Mouse (Mus musculus) limb, embryonic 13.5 days (tissue): ENCODE data around the gene Zfp445. TPM values are rescaled to one million over a fixed set of nuclear protein-coding genes. Genes with fewer than 3 reads are reported as not detected.
"Not testable (repeated sequence)": the region's sequence is repeated elsewhere in the genome, so short reads cannot be mapped to it uniquely, and the experiment has no call there.

Experiments
- ATAC-seq: fragments of 200-750 bp; cut with Nextera tagmentation; 2 replicates; pipeline ENCODE4 v1.8.0; 2017; ENCODE audit warnings: low read depth, moderate number of reproducible peaks, moderate TSS enrichment; ENCODE audit not compliant: low FRiP score
- H3K27ac ChIP-seq: fragments of 300-500 bp; sonication (generic); 2 replicates; pipeline ENCODE4 v1.5.1; 2015; ENCODE audit warnings: inconsistent platforms, mild to moderate bottlenecking, moderate library complexity
- H3K27me3 ChIP-seq: fragments of 300-500 bp; sonication (generic); 2 replicates; pipeline ENCODE4 v1.6.1; 2015; ENCODE audit warnings: mild to moderate bottlenecking, inconsistent platforms
- H3K36me3 ChIP-seq: fragments of 300-500 bp; sonication (generic); 2 replicates; pipeline ENCODE4 v1.6.1; 2015; ENCODE audit warnings: inconsistent platforms, mild to moderate bottlenecking, moderate library complexity
- H3K4me1 ChIP-seq: fragments of 300-500 bp; sonication (generic); 2 replicates; pipeline ENCODE4 v1.6.1; 2015; ENCODE audit warnings: inconsistent platforms
- H3K4me2 ChIP-seq: fragments of 300-500 bp; sonication (generic); replicated peaks from 2 replicates; pipeline ENCODE4 v1.6.1; 2015; ENCODE audit warnings: inconsistent platforms, mild to moderate bottlenecking, moderate library complexity
- H3K4me3 ChIP-seq: fragments of 300-500 bp; sonication (generic); 2 replicates; pipeline ENCODE4 v1.5.1; 2015; ENCODE audit warnings: moderate library complexity, mild to moderate bottlenecking, inconsistent platforms
- H3K9ac ChIP-seq: fragments of 300-500 bp; sonication (generic); 2 replicates; pipeline ENCODE4 v1.6.1; 2015; ENCODE audit warnings: mild to moderate bottlenecking, inconsistent platforms
- H3K9me3 ChIP-seq: fragments of 300-500 bp; sonication (generic); 2 replicates; pipeline ENCODE4 v1.6.1; 2016; ENCODE audit warnings: inconsistent platforms
- WGBS: fragments of 180-500 bp; shearing (Covaris S2); methylation state at CpG from one replicate; pipeline ENCODE4 v1.1.7; 2015; 5-methylcytosine and 5-hydroxymethylcytosine counted together
- polyA plus RNA-seq: library from polyadenylated mRNA; unstranded; fragments of >200 nt; fragmentation: Nextera tagmentation; extraction: Ambion mirVana; gene quantifications from 2 replicates; pipeline ENCODE4 v1.2.1, GENCODE M21; 2015

Gene Zfp445
- polyA plus RNA-seq, 1 experiment from 2014 or later: 88.0 TPM

DNA sequence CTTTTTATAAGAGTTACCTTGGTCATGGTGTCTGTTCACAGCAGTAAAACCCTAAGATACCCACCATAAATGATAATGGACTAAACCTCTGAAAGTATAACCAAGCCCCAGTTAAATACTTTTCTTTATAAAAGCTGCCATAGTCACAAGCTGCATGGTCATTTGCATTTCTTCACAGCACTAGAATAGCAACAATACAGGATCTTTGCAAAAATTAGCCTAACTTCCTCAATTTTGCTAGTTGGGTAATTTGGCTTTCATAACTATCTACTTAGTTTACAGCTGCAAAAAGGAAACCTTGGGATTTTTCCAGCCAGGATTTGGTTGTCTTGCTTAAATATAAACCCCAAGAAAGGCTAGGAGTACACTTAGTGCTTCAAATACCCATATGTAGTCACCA, 5.1 kb downstream of the Zfp445 start:
- Histone ChIP-seq H3K4me1 (peaks cover 17% of the 10 kb centered on the region), H3K27ac (no peak overlapping the region), H3K4me2 (no peak overlapping the region), H3K4me3 (no peak overlapping the region), H3K9me3 (peaks cover 28% of the 10 kb centered on the region), H3K27me3 (no peaks in the 10 kb centered on the region), H3K36me3 (peaks cover 68% of the 10 kb centered on the region), H3K9ac (no peak overlapping the region)
- no peak for ATAC-seq

DNA sequence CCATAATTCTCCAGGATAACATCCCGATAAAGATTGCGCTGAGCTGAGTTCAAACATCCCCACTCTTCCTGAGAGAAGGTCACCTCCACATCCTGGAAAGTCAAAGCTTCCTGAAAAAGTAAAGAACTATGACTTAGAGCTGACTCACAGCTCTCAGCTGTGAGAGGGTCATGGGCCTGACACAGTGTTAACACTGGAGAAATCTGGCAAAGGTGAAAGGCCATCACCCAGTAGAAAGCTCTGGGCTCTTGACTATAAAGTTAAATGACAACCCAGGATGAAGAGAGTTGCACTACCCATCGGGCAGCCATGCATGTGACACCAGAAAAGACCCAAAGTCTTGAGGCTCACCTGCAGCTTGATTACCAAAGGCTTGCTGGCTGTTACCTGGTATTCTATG, 9.1 kb downstream of the Zfp445 start:
- Histone ChIP-seq H3K27ac (no peak overlapping the region), H3K9me3 (peaks cover 28% of the 10 kb centered on the region), H3K4me2 (no peak overlapping the region), H3K27me3 (no peaks in the 10 kb centered on the region), H3K4me1 (no peaks in the 10 kb centered on the region), H3K4me3 (no peak overlapping the region), H3K36me3 (peaks cover 95% of the 10 kb centered on the region), H3K9ac (no peak overlapping the region)
- ATAC-seq: no peak
- WGBS: 97% methylated on average over 3 of the region's 3 CpGs

DNA sequence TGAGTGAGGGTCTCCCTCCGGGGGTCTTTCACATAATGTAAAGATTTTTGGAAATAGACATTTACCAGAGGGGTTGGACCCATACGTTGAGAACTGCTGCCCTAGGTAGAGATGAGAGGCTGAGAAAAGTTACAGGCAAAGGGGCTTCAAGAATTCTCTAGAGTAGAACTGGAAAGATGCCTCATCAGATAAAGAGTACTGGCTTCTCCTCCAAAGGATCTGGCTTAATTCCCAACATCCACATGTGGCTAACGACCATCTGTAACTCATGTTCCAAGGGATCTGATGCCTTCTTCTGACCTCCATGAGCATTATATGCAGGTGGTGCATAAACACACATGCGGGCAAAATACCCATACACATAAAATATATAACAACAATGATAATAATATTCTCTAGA, 10.2 kb downstream of the Zfp445 start:
- Histone ChIP-seq H3K9ac (no peak overlapping the region), H3K4me1 (no peaks in the 10 kb centered on the region), H3K9me3 (peaks cover 17% of the 10 kb centered on the region), H3K27ac (no peak overlapping the region), H3K4me2 (no peak overlapping the region), H3K4me3 (no peak overlapping the region), H3K36me3 (peaks cover 95% of the 10 kb centered on the region), H3K27me3 (no peaks in the 10 kb centered on the region)
- WGBS: 96% methylated on average over 4 of the region's 4 CpGs
- no peak for ATAC-seq

DNA sequence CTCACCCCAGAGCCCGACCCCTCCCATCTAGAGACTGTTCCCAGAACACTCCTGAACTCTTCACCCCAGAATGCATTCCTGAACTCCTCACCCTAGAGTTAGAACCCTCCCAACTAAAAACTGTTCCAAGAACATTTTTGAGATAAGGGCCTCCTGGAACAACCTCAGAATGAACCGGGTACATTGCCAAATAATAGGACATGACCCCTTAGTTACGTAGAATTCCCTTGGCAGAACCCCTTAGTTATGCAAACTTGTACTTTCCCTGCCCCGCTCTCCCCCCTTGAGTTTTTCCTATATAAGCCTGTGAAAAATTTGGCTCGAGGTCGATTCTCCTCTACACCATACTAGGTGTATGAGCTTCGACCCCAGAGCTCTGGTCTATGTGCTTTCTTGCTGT, 10.7 kb downstream of the Zfp445 start:
- not testable (repeated sequence) for H3K4me1 ChIP-seq, ATAC-seq, H3K4me3 ChIP-seq, H3K27me3 ChIP-seq, H3K27ac ChIP-seq, H3K4me2 ChIP-seq, H3K9ac ChIP-seq
- H3K36me3 ChIP-seq: peaks cover 95% of the 10 kb centered on the region
- H3K9me3 ChIP-seq: peaks cover 12% of the 10 kb centered on the region
- 82% methylated on average over 2 of the region's 7 CpGs for WGBS

DNA sequence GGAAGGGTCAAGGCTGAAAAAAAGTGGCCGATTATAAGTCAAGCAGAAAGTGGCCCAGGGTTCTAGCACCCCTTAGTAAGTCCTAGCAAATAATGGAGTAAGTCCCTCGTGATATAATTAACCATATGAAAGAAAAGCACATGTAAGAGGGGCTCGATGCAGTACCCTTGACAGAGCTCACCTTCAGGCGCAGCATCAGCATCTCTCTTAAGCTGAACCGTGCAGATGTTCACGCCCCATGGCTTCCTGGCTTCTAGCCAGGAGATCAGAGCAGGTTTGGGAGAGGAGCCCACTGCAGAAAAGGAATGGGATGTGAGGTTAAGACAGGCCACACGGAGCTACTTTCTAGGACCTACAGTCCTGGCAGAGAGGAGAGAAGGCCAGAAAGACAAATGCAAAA, 11.3 kb downstream of the Zfp445 start:
- Histone ChIP-seq H3K36me3 (peaks cover 95% of the 10 kb centered on the region), H3K27ac (no peak overlapping the region), H3K4me1 (no peaks in the 10 kb centered on the region), H3K9me3 (peaks cover 6% of the 10 kb centered on the region), H3K9ac (no peak overlapping the region), H3K27me3 (no peaks in the 10 kb centered on the region), H3K4me2 (no peak overlapping the region), H3K4me3 (no peak overlapping the region)
- ATAC-seq: no peak
- 93% methylated on average over 7 of the region's 7 CpGs for WGBS

DNA sequence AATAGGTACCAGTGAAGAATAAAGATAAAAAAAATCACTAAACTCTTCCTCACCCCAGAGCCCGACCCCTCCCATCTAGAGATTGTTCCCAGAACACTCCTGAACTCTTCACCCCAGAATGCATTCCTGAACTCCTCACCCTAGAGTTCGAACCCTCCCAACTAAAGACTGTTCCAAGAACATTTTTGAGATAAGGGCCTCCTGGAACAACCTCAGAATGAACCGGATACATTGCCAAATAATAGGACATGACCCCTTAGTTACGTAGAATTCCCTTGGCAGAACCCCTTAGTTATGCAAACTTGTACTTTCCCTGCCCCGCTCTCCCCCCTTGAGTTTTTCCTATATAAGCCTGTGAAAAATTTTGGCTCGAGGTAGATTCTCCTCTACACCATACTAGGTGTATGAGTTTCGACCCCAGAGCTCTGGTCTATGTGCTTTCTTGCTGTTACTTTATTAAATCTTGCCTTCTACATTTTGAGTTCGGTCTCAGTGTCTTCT, 17.9 kb downstream of the Zfp445 start:
- not testable (repeated sequence) for ATAC-seq
- 91% methylated on average over 7 of the region's 8 CpGs for WGBS

DNA sequence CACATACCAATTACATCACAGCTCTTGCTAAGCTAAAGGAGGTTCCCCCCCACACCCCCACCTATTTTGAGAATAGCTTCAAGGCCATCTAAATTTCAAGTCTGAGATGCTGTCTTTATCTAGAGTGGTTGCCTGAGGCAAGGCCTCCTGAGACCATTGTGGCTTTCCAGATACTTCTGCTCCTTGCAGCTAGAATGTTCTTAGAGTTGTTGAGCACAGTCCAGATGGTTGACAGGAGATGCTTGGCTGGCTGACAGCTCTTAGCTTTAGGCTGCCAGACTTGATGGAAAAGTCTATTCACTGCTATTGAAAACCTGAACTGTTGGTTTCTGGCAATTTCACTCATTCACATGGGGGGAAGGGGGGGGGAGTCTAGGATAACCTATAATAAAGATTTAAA, 19.6 kb downstream of the Zfp445 start:
- Histone ChIP-seq H3K27ac (no peak overlapping the region), H3K9me3 (peaks cover 5% of the 10 kb centered on the region; the same call in 1 of the 2 replicates), H3K4me3 (no peak overlapping the region), H3K4me2 (no peak overlapping the region), H3K9ac (no peak overlapping the region), H3K4me1 (no peaks in the 10 kb centered on the region), H3K27me3 (no peaks in the 10 kb centered on the region), H3K36me3 (peaks cover 29% of the 10 kb centered on the region)
- ATAC-seq: no peak

More for the DNA sequence above, 17.9 kb downstream of the Zfp445 start:
- H3K9me3 ChIP-seq, H3K27me3 ChIP-seq, H3K4me2 ChIP-seq, H3K4me1 ChIP-seq, H3K4me3 ChIP-seq, H3K9ac ChIP-seq, H3K27ac ChIP-seq: not testable (repeated sequence)
- peaks cover 46% of the 10 kb centered on the region for H3K36me3 ChIP-seq

DNA sequence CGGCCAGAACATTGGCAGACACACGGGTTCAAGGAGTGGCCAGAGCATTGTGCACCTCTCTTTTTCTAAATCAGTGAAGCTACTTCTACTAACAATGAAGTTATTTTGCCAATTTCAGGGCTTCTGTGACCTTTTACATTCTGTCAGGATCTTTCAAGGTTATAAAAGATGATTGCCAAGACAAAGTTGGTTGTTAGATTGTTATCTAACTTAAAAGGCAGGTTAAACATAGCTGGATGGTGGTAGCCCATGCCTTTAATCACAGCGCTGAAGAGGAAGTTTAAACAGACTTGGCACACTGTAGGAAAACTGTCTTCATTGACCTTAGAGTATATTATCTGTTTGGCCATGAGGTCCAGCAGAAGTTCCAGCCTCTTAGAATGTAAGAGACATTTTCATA, 20.2 kb downstream of the Zfp445 start:
- no peaks in the 10 kb centered on the region for H3K4me1 ChIP-seq
- no peak overlapping the region for H3K4me3 ChIP-seq
- H3K9me3 ChIP-seq: peaks cover 5% of the 10 kb centered on the region; the same call in 1 of the 2 replicates
- no peak overlapping the region for H3K9ac ChIP-seq
- H3K4me2 ChIP-seq: no peak overlapping the region
- no peaks in the 10 kb centered on the region for H3K27me3 ChIP-seq
- peaks cover 23% of the 10 kb centered on the region for H3K36me3 ChIP-seq
- no peak for ATAC-seq
- 85% methylated on average over 3 of the region's 3 CpGs for WGBS
- no peak overlapping the region for H3K27ac ChIP-seq

DNA sequence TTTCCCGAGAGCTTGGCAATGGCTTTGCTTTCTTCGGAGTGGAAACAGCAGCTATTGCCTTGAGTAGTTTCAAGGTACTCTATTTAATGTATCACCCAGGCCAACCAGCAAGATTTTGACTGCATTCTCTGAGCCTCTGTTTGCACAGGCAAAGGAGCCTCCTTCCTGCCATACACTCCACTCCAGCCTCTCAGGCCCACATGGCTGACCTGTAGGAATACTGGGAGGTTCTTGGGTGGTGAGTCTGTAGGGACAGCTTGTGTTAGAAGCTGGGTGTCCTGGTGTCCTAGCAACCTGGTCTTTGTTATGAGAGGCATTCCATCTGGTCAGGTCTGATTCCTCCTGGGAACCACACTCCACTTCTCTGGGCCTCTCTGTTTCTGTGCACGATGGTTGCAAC, 22.0 kb downstream of the Zfp445 start, which contains the start of gene Gm35549:
TSS of gene Gm35549 (minus strand) at position 276 of the 400 bp plus-strand sequence.
- Histone ChIP-seq H3K27me3 (no peaks in the 10 kb centered on the region), H3K4me2 (no peak within 1 kb of the TSS), H3K27ac (no peak within 1 kb of the TSS), H3K9me3 (peaks cover 5% of the 10 kb centered on the region; the same call in 1 of the 2 replicates), H3K9ac (no peak within 1 kb of the TSS), H3K36me3 (peaks cover 6% of the 10 kb centered on the region), H3K4me1 (no peaks in the 10 kb centered on the region), H3K4me3 (no peak within 1 kb of the TSS)
- WGBS: 76% methylated on average over 3 of the region's 3 CpGs
- no peak for ATAC-seq

DNA sequence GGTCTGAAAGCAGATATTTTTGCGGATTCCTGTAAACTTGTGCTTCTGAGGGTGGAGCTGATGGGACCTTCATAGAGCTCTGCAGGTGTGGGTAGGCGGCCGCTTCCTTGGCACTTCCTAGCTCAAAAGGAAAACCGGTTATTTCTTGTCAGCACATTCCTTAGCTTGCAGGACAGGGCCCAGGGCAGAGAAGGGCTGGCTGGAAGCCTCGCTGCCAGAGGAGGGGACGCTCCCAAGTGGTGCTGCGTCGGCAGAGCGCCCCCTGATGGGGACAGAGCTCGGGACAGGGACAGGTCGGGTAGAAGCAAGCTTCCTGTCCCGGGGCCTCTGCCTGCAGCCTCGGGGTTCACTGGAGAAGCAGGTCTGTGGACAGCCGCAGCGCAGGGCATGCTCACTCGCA, 28.1 kb downstream of the Zfp445 start:
- H3K9me3 ChIP-seq: no peaks in the 10 kb centered on the region
- no peaks in the 10 kb centered on the region for H3K27me3 ChIP-seq
- H3K4me2 ChIP-seq: peak overlapping the region; percentile 34
- H3K4me3 ChIP-seq: no peak overlapping the region
- WGBS: 25% methylated on average over 16 of the region's 16 CpGs
- H3K27ac ChIP-seq: peak overlapping the region; percentile 80
- no peak for ATAC-seq
- H3K36me3 ChIP-seq: peaks cover 16% of the 10 kb centered on the region
- peaks cover 27% of the 10 kb centered on the region for H3K4me1 ChIP-seq
- H3K9ac ChIP-seq: no peak overlapping the region

DNA sequence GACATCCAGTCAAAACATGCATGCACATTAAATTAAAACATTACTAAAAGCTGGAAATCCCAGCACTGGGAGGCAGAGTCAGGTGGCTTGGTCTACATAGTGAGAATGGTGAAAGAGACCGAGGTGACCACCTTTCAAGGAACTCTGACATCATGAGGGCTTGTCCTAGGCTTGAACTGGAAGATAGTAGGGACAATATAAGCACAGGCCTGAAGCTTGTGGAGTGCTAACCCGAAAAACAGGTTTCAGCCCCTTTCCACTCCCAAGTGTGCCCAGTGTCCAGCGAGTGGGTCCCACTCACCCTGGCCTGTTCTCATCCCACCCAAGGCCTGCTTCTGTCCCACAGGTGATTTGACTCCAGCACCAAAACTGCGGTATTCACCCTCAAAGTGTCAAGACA, 28.6 kb downstream of the Zfp445 start:
- H3K4me3 ChIP-seq: no peak overlapping the region
- H3K27me3 ChIP-seq: no peaks in the 10 kb centered on the region
- H3K27ac ChIP-seq: peak overlapping the region; percentile 80
- no peak overlapping the region for H3K9ac ChIP-seq
- H3K36me3 ChIP-seq: peaks cover 19% of the 10 kb centered on the region
- 80% methylated on average over 4 of the region's 4 CpGs for WGBS
- ATAC-seq: peak; percentile 53
- no peaks in the 10 kb centered on the region for H3K9me3 ChIP-seq
- peak overlapping the region; percentile 39 for H3K4me2 ChIP-seq
- peaks cover 27% of the 10 kb centered on the region for H3K4me1 ChIP-seq

DNA sequence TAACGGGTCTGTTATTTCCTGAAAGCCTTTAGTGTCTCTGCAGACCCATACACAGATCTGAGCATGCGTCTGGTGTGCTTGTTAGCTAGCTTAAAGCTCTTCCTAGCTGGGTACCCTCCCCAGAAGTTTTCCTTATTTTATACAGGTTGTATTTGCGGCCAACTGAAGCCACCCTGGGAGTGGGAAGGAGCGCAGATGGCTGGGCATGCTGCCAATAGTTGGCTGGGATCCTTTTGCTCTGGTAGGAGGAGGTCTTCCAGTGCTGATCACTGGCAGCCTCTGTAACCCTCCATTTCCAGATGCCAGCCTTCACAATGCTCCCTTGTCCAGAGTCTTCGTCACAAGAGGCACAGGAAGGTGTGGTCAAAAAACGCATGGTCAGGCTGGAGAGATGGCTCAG, 29.0 kb downstream of the Zfp445 start:
- ATAC-seq: peak; percentile 88
- Histone ChIP-seq H3K36me3 (peaks cover 19% of the 10 kb centered on the region), H3K9me3 (no peaks in the 10 kb centered on the region), H3K4me3 (no peak overlapping the region), H3K27ac (peak overlapping the region; percentile 80), H3K4me2 (peak overlapping the region; percentile 39), H3K9ac (no peak overlapping the region), H3K27me3 (no peaks in the 10 kb centered on the region), H3K4me1 (peaks cover 27% of the 10 kb centered on the region)
- WGBS: 21% methylated on average over 6 of the region's 6 CpGs

DNA sequence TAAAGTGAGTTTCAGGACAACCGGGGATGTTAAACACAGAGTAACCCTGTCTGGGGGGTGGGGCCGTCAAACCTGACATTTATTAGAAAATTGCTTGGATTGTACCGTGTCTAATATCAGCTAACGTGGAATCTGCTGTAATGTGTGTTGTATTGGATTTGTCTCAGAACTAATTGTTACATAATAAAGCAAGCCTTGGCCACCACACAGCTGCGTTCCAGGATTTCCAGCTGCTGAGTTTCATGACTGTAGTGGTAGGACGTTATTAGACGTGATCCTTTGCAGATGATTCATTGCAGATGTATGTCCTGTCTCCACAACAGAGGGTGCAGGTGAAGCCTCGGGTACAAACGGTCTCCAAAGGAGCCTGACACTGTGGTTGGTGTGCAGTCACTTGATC, 29.7 kb downstream of the Zfp445 start:
- no peaks in the 10 kb centered on the region for H3K9me3 ChIP-seq
- WGBS: 39% methylated on average over 9 of the region's 9 CpGs

More for the DNA sequence above, 29.7 kb downstream of the Zfp445 start:
- Histone ChIP-seq H3K9ac (no peak overlapping the region), H3K27me3 (no peaks in the 10 kb centered on the region), H3K4me3 (no peak overlapping the region), H3K4me2 (peak overlapping the region; percentile 39; the same call in 1 of the 2 replicates), H3K36me3 (peaks cover 22% of the 10 kb centered on the region), H3K4me1 (peaks cover 27% of the 10 kb centered on the region), H3K27ac (peak overlapping the region; percentile 63)
- ATAC-seq: peak; percentile 25; the same call in 1 of the 2 replicates
